Mouse (Mus musculus) C2C12 (cell line): ENCODE measurements around the gene Nav1. TPM values are rescaled to one million over a fixed set of nuclear protein-coding genes. Genes with fewer than 3 reads are reported as not detected.

Experiments
- H3K27me3 ChIP-seq: one replicate; pipeline ENCODE4 v1.6.1; 2011; ENCODE audit not compliant: control insufficient read depth, insufficient read depth, insufficient read length
- H3K36me3 ChIP-seq: one replicate; pipeline ENCODE4 v1.6.1; 2011; ENCODE audit not compliant: control insufficient read depth, insufficient read depth
- H3K4me3 ChIP-seq: one replicate; pipeline ENCODE4 v1.5.1; 2011; ENCODE audit warnings: mild to moderate bottlenecking, control low read depth; ENCODE audit not compliant: poor library complexity, insufficient read depth, severe bottlenecking
- H3K79me2 ChIP-seq: one replicate; pipeline ENCODE4 v1.6.1; 2011; ENCODE audit not compliant: control insufficient read depth, insufficient read depth
- H3K79me3 ChIP-seq: one replicate; pipeline ENCODE4 v1.6.1; 2011; ENCODE audit warnings: low read depth, control low read depth
- H3ac ChIP-seq: one replicate; pipeline ENCODE3; 2011; ENCODE audit warnings: low read depth; ENCODE audit not compliant: control insufficient read depth, insufficient read length
- CEBPB ChIP-seq: IDR thresholded peaks from one replicate; pipeline ENCODE4 v1.6.1; 2011; ENCODE audit warnings: low read depth, mild to moderate bottlenecking, control low read depth, moderate library complexity
- CTCF ChIP-seq: IDR thresholded peaks from one replicate; pipeline ENCODE4 v1.5.1; 2011; ENCODE audit not compliant: control insufficient read depth, insufficient read depth, insufficient read length
- FOSL1 ChIP-seq: IDR thresholded peaks from one replicate; pipeline ENCODE4 v1.8.0; 2011; ENCODE audit warnings: mild to moderate bottlenecking, low read length; ENCODE audit not compliant: poor library complexity, insufficient read depth, severe bottlenecking
- MAX ChIP-seq: IDR thresholded peaks from one replicate; pipeline ENCODE4 v1.6.1; 2011; ENCODE audit warnings: mild to moderate bottlenecking, control low read depth
- MYOD1 ChIP-seq: IDR thresholded peaks from one replicate; pipeline ENCODE4 v1.6.1; 2011; ENCODE audit warnings: low read depth; ENCODE audit not compliant: control insufficient read depth, insufficient read length
- MYOG ChIP-seq: IDR thresholded peaks from one replicate; pipeline ENCODE4 v1.6.1; 2011; ENCODE audit not compliant: control insufficient read depth, insufficient read length; ENCODE audit errors: extremely low read depth
- USF1 ChIP-seq: IDR thresholded peaks from one replicate; pipeline ENCODE4 v1.6.1; 2011; ENCODE audit warnings: low read depth, mild to moderate bottlenecking, control low read depth, moderate library complexity
- polyA plus RNA-seq: library from polyadenylated mRNA; unstranded; fragments of >200 nt; fragmentation: generic; extraction: Trizol; gene quantifications from one replicate; pipeline ENCODE4 v1.2.1, GENCODE M21; 2012; ENCODE audit warnings: missing spikeins

Gene Nav1
- polyA plus RNA-seq, 1 experiment = 22.2 TPM

DNA sequence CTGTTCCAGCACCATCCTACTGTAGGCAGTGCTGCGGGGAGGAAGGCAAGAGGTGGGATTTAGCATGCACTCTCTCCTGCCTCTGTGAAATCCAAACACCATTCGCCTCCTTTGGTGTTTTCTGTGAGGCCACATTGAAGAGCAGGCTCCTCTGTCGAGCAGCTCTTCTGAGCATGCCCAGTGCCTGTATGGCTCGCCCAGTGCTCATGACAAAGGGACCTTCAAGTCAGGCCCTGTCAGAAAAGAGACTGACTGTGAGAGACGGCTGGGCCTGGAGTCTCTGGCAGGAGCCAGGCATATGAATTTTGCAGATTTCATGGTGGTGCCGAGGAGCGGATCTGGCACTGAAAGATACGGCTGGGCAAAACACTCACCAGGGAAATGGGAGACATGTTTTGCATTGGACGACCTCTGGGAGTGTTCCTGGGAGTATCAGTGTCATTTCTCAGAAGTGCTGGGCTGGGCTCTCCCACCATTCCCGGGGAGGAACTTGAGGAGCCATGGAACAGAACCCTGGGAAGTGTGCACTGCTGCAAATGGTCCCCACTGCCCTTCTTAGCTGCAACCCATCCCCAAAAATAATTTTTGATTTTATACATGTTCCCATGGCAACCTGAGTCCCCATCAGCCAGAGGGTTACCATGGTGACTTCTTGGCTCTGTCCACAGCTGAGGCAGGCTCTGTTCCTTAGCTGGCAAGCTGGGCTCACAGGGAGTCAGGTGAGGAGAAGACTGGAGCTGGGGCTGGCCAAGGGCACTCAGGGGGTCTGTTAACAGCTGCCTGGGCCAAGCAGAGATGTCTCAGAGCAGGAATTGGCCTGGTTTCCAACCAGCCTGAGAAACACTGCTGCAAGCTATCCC, 42.2 kb downstream of the Nav1 start:
- Histone ChIP-seq H3K36me3 (peaks cover 31% of the 10 kb centered on the region), H3K27me3 (no peaks in the 10 kb centered on the region), H3K4me3 (no peak overlapping the region), H3ac (no peak overlapping the region), H3K79me3 (peaks cover 4% of the 10 kb centered on the region), H3K79me2 (peaks cover 49% of the 10 kb centered on the region)
- no peak for TF ChIP-seq CTCF
- TF ChIP-seq USF1 = no peak
- no peak for TF ChIP-seq MYOD1
- TF ChIP-seq MAX = no peak
- no peak for TF ChIP-seq MYOG
- no peak for TF ChIP-seq CEBPB
- no peak for TF ChIP-seq FOSL1

GRCm38 (mm10) chr1:135563781-135564414, 43.2 kb downstream of the Nav1 start:
- Histone ChIP-seq H3K79me3 (peaks cover 9% of the 10 kb centered on the region), H3K27me3 (no peaks in the 10 kb centered on the region), H3K36me3 (peaks cover 31% of the 10 kb centered on the region), H3ac (no peak overlapping the region), H3K4me3 (no peak overlapping the region), H3K79me2 (peaks cover 45% of the 10 kb centered on the region)
- TF ChIP-seq FOSL1 (no peak), MYOD1 (peak; percentile 24)

GRCm38 (mm10) chr1:135562982-135563650, 44.0 kb downstream of the Nav1 start:
- Histone ChIP-seq H3K79me3 (peaks cover 10% of the 10 kb centered on the region), H3K79me2 (peaks cover 48% of the 10 kb centered on the region), H3K27me3 (no peaks in the 10 kb centered on the region), H3K36me3 (peaks cover 31% of the 10 kb centered on the region), H3K4me3 (no peak overlapping the region), H3ac (no peak overlapping the region)
- TF ChIP-seq MAX (no peak), MYOG (no peak)

DNA sequence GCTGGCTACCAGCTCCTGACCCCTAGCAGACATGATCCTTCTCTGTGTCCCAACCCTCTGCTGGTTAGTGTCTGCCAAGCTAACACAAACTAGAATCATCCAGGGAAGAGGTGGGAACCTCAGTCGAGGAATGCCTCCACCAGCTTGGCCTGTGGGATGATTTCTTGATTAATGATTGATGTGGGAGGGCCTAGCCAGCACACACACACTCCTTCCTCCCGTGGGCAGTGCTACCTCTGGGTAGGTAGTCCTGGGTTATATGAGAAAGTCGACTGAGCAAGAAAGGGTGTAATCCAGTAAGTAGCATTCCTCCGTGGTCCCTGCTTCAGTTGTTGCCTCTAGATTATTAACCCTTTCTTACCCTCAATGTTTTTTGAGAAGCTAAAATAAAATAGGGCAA, 45.0 kb downstream of the Nav1 start:
- H3K79me3 ChIP-seq = peaks cover 10% of the 10 kb centered on the region
- no peak for TF ChIP-seq CTCF
- no peak for TF ChIP-seq CEBPB
- TF ChIP-seq FOSL1 = no peak
- no peak for TF ChIP-seq USF1
- no peak for TF ChIP-seq MYOG
- no peak for TF ChIP-seq MYOD1
- TF ChIP-seq MAX = no peak
- no peak overlapping the region for H3K4me3 ChIP-seq

GRCm38 (mm10) chr1:135561282-135561681, 45.8 kb downstream of the Nav1 start:
- H3K27me3 ChIP-seq = no peaks in the 10 kb centered on the region
- H3K4me3 ChIP-seq = no peak overlapping the region
- peaks cover 7% of the 10 kb centered on the region for H3K79me3 ChIP-seq
- peaks cover 16% of the 10 kb centered on the region for H3K36me3 ChIP-seq
- H3K79me2 ChIP-seq = peaks cover 47% of the 10 kb centered on the region
- TF ChIP-seq USF1 = no peak
- no peak for TF ChIP-seq MYOG
- no peak for TF ChIP-seq MAX
- no peak for TF ChIP-seq MYOD1
- TF ChIP-seq CEBPB = no peak
- no peak for TF ChIP-seq CTCF
- no peak for TF ChIP-seq FOSL1
- H3ac ChIP-seq = no peak overlapping the region

More for the DNA sequence above, 45.0 kb downstream of the Nav1 start:
- H3K79me2 ChIP-seq = peaks cover 45% of the 10 kb centered on the region
- H3ac ChIP-seq = no peak overlapping the region
- H3K27me3 ChIP-seq = no peaks in the 10 kb centered on the region
- peaks cover 22% of the 10 kb centered on the region for H3K36me3 ChIP-seq

GRCm38 (mm10) chr1:135557976-135558375, 49.1 kb downstream of the Nav1 start:
- Histone ChIP-seq H3K36me3 (peaks cover 8% of the 10 kb centered on the region), H3ac (no peak overlapping the region), H3K27me3 (no peaks in the 10 kb centered on the region), H3K4me3 (no peak overlapping the region), H3K79me3 (peaks cover 8% of the 10 kb centered on the region), H3K79me2 (peaks cover 53% of the 10 kb centered on the region)
- TF ChIP-seq USF1 (no peak), MAX (no peak), MYOG (no peak), CEBPB (no peak), MYOD1 (no peak), CTCF (no peak), FOSL1 (no peak)
